Mouse (Mus musculus): ENCODE data around the gene Fignl2. TPM values are rescaled to one million over a fixed set of nuclear protein-coding genes. Genes with fewer than 3 reads are reported as not detected.

Gene Fignl2
- polyA plus RNA-seq, 1 experiment from 2014 or later: 0.18 TPM

Other genes starting within 250 kb of the Fignl2 start
- gene Scn8a, start 208.7 kb downstream of the Fignl2 start, polyA plus RNA-seq (2015; fragmentation: Nextera tagmentation; extraction: Ambion mirVana): 2.1 and 2.6 TPM in 2 replicates
- gene Gm47841, start 31.2 kb downstream of the Fignl2 start, polyA plus RNA-seq (2015; fragmentation: Nextera tagmentation; extraction: Ambion mirVana): not detected in 2 replicates
- not detected in 2 replicates for gene Ankrd33, start 37.2 kb upstream of the Fignl2 start, polyA plus RNA-seq (2015; fragmentation: Nextera tagmentation; extraction: Ambion mirVana)
- gene Acvrl1, start 50.0 kb upstream of the Fignl2 start, polyA plus RNA-seq (2015; fragmentation: Nextera tagmentation; extraction: Ambion mirVana): 27.3 and 27.6 TPM in 2 replicates
- gene Acvr1b, start 95.5 kb upstream of the Fignl2 start, polyA plus RNA-seq (2015; fragmentation: Nextera tagmentation; extraction: Ambion mirVana): 9.1 and 9.3 TPM in 2 replicates
- gene Grasp, start 145.6 kb upstream of the Fignl2 start, polyA plus RNA-seq (2015; fragmentation: Nextera tagmentation; extraction: Ambion mirVana): 3.9 and 4.8 TPM in 2 replicates
- 7.9 and 8.9 TPM in 2 replicates for gene Nr4a1, start 175.7 kb upstream of the Fignl2 start, polyA plus RNA-seq (2015; fragmentation: Nextera tagmentation; extraction: Ambion mirVana)
- gene Atg101, start 205.7 kb upstream of the Fignl2 start, polyA plus RNA-seq (2015; fragmentation: Nextera tagmentation; extraction: Ambion mirVana): 61.1 and 62.0 TPM in 2 replicates
- gene 6030408B16Rik, start 214.6 kb upstream of the Fignl2 start, polyA plus RNA-seq (2015; fragmentation: Nextera tagmentation; extraction: Ambion mirVana): 4.1 TPM in 2 replicates

Measured in intestine, embryonic 15.5 days (tissue).